Mouse (Mus musculus) embryonic fibroblast, embryonic 13.5 days (primary cell): ENCODE measurements around the gene A830031A19Rik.

ENCODE experiments used
- CTCF ChIP-seq: IDR thresholded peaks from 2 replicates; pipeline ENCODE4 v1.5.1; 2011; ENCODE audit warnings: mild to moderate bottlenecking, control low read depth, low read length, moderate library complexity, borderline replicate concordance; ENCODE audit not compliant: insufficient read depth
- POLR2A ChIP-seq: IDR thresholded peaks from 2 replicates; pipeline ENCODE4 v1.6.1; 2011; ENCODE audit warnings: low read depth, mild to moderate bottlenecking, control low read depth, low read length, moderate library complexity

- no peak for TF ChIP-seq POLR2A
- no peak for TF ChIP-seq CTCF
Observed at GRCm38 (mm10) chr11:24084590-24084989, 9.7 kb upstream of the A830031A19Rik start.
